Mouse (Mus musculus): ENCODE results near the gene Gm45716. TPM values are rescaled to one million over a fixed set of nuclear protein-coding genes. Genes with fewer than 3 reads are reported as not detected.

The Gm45716 gene
- polyA plus RNA-seq, 1 experiment from 2014 or later, result 8.6 TPM

- WGBS, result 26% methylated on average over 2 of the region's 2 CpGs
- no peak for ATAC-seq (ENCODE audit: borderline replicate concordance, extremely low read depth, low FRiP score, low TSS enrichment)
- no peaks in the 10 kb centered on the region for H3K36me3 ChIP-seq
Observed at GRCm38 (mm10) chr11:90238657-90239056, 51.2 kb downstream of the Gm45716 start.

GRCm38 (mm10) chr11:90240652-90241330, 53.3 kb downstream of the Gm45716 start:
- no peaks in the 10 kb centered on the region for H3K4me1 ChIP-seq
- no peaks in the 10 kb centered on the region for H3K27me3 ChIP-seq
- no peak overlapping the region for H3K9ac ChIP-seq
- no peak for ATAC-seq (ENCODE audit: borderline replicate concordance, extremely low read depth, low FRiP score, low TSS enrichment)
- no peak overlapping the region for H3K4me3 ChIP-seq
- H3K4me2 ChIP-seq, result no peak overlapping the region
- H3K36me3 ChIP-seq, result no peaks in the 10 kb centered on the region
- H3K27ac ChIP-seq, result no peak overlapping the region
- H3K9me3 ChIP-seq, result no peaks in the 10 kb centered on the region
- 23% methylated on average over 6 of the region's 6 CpGs for WGBS

More at GRCm38 (mm10) chr11:90238657-90239056, 51.2 kb downstream of the Gm45716 start:
- Histone ChIP-seq H3K9me3 (no peaks in the 10 kb centered on the region), H3K27ac (no peak overlapping the region), H3K4me3 (no peak overlapping the region), H3K27me3 (no peaks in the 10 kb centered on the region), H3K4me2 (no peak overlapping the region), H3K4me1 (no peaks in the 10 kb centered on the region), H3K9ac (no peak overlapping the region)

- ATAC-seq (ENCODE audit: borderline replicate concordance, extremely low read depth, low FRiP score, low TSS enrichment), result no peak
- Histone ChIP-seq H3K27me3 (no peaks in the 10 kb centered on the region), H3K4me1 (no peaks in the 10 kb centered on the region), H3K36me3 (no peaks in the 10 kb centered on the region), H3K9me3 (no peaks in the 10 kb centered on the region), H3K9ac (no peak overlapping the region), H3K4me2 (no peak overlapping the region), H3K4me3 (no peak overlapping the region), H3K27ac (no peak overlapping the region)
- WGBS, result 81% methylated on average over 2 of the region's 2 CpGs
Observed at GRCm38 (mm10) chr11:90241874-90242273, 54.4 kb downstream of the Gm45716 start.

DNA sequence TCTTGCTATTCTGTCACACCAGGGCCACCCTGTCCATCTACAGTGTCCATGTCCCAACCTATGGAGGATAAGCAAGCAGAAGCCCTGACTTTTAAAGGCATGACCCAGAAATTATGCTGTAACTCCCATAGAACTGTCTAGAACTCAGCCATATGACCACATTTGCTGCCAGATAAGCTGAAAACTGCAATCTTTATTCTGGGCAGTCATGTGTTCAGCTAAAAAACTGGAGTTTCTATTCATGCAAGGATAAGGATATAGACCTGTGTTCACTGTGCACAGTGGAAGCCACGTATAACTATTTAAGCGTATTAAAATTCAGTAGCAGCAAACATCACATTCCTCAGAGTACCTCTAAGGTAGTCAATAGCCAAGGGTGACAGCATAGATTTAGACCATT, 55.8 kb downstream of the Gm45716 start:
- H3K36me3 ChIP-seq, result no peaks in the 10 kb centered on the region
- H3K9me3 ChIP-seq, result no peaks in the 10 kb centered on the region
- H3K4me3 ChIP-seq, result no peak overlapping the region
- WGBS, result 92% methylated on average over 2 of the region's 2 CpGs
- H3K27me3 ChIP-seq, result no peaks in the 10 kb centered on the region
- no peak for ATAC-seq (ENCODE audit: borderline replicate concordance, extremely low read depth, low FRiP score, low TSS enrichment)
- H3K9ac ChIP-seq, result no peak overlapping the region
- peaks cover under 1% of the 10 kb centered on the region; the same call in 1 of the 2 replicates for H3K4me1 ChIP-seq
- no peak overlapping the region for H3K4me2 ChIP-seq
- H3K27ac ChIP-seq, result no peak overlapping the region

GRCm38 (mm10) chr11:90245630-90246029, 58.1 kb downstream of the Gm45716 start:
- peaks cover 7% of the 10 kb centered on the region; the same call in 1 of the 2 replicates for H3K4me1 ChIP-seq
- no peak overlapping the region for H3K4me2 ChIP-seq
- H3K27ac ChIP-seq, result no peak overlapping the region
- no peak for ATAC-seq (ENCODE audit: borderline replicate concordance, extremely low read depth, low FRiP score, low TSS enrichment)
- H3K4me3 ChIP-seq, result no peak overlapping the region
- no peak overlapping the region for H3K9ac ChIP-seq
- 65% methylated on average over 6 of the region's 6 CpGs for WGBS
- H3K9me3 ChIP-seq, result no peaks in the 10 kb centered on the region
- H3K27me3 ChIP-seq, result no peaks in the 10 kb centered on the region
- no peaks in the 10 kb centered on the region for H3K36me3 ChIP-seq

- H3K4me2 ChIP-seq, result no peak overlapping the region
- H3K27me3 ChIP-seq, result no peaks in the 10 kb centered on the region
- H3K9ac ChIP-seq, result no peak overlapping the region
- no peaks in the 10 kb centered on the region for H3K36me3 ChIP-seq
- no peaks in the 10 kb centered on the region for H3K9me3 ChIP-seq
- peaks cover 17% of the 10 kb centered on the region for H3K4me1 ChIP-seq
- H3K27ac ChIP-seq, result no peak overlapping the region
- ATAC-seq (ENCODE audit: borderline replicate concordance, extremely low read depth, low FRiP score, low TSS enrichment), result no peak
- WGBS, result 66% methylated on average over 4 of the region's 4 CpGs
- no peak overlapping the region for H3K4me3 ChIP-seq
Observed at GRCm38 (mm10) chr11:90246676-90247075, 59.2 kb downstream of the Gm45716 start.

- Histone ChIP-seq H3K4me3 (no peak overlapping the region), H3K27me3 (no peaks in the 10 kb centered on the region), H3K9ac (no peak overlapping the region), H3K4me1 (peaks cover 28% of the 10 kb centered on the region), H3K36me3 (no peaks in the 10 kb centered on the region), H3K9me3 (no peaks in the 10 kb centered on the region), H3K4me2 (no peak overlapping the region), H3K27ac (no peak overlapping the region)
- no peak for ATAC-seq (ENCODE audit: borderline replicate concordance, extremely low read depth, low FRiP score, low TSS enrichment)
- WGBS, result 56% methylated on average over 4 of the region's 4 CpGs
Observed at GRCm38 (mm10) chr11:90247793-90248192, 60.3 kb downstream of the Gm45716 start.

GRCm38 (mm10) chr11:90249025-90249650, 61.7 kb downstream of the Gm45716 start, which contains the start of gene Mmd:
Gene Mmd (plus strand): TSS chr11:90249456.
- H3K9ac ChIP-seq, result peak within 1 kb of the TSS; percentile 93

DNA sequence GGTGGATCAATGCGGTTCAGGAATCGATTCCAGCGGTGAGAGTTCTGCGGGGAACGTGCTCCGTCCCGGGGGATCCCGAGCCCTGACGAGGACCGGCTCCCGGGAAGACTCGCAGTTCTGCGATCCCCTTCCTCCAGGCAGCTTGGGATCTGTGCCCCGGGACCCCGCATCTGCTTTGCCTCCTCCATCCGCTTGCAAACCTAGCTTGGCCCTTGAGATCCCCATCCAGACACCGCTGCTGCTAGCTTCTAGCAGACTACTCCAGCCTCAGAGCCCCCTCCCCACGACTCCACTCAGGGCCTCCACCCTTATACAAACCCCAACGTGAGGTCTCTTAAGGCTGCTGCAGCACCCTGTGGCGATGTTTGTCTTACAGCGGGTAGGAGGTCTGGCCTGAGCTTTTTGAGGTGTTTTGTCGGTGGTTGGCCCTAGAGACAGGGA, 62.2 kb downstream of the Gm45716 start:
- WGBS, result 0% methylated on average over 22 of the region's 22 CpGs
- peak overlapping the region; percentile 64 for H3K4me2 ChIP-seq
- H3K9ac ChIP-seq, result peak overlapping the region; percentile 93
- no peaks in the 10 kb centered on the region for H3K9me3 ChIP-seq
- H3K4me3 ChIP-seq, result peak overlapping the region; percentile 92
- H3K36me3 ChIP-seq, result no peaks in the 10 kb centered on the region
- peaks cover 33% of the 10 kb centered on the region for H3K4me1 ChIP-seq
- no peaks in the 10 kb centered on the region for H3K27me3 ChIP-seq
- no peak for ATAC-seq (ENCODE audit: borderline replicate concordance, extremely low read depth, low FRiP score, low TSS enrichment)
- H3K27ac ChIP-seq, result peak overlapping the region; percentile 83

More at GRCm38 (mm10) chr11:90249025-90249650, 61.7 kb downstream of the Gm45716 start, which contains the start of gene Mmd:
- no peaks in the 10 kb centered on the region for H3K27me3 ChIP-seq
- H3K27ac ChIP-seq, result peak within 1 kb of the TSS; percentile 83
- peak within 1 kb of the TSS; percentile 64 for H3K4me2 ChIP-seq
- peak within 1 kb of the TSS; percentile 92 for H3K4me3 ChIP-seq
- no peaks in the 10 kb centered on the region for H3K36me3 ChIP-seq
- H3K4me1 ChIP-seq, result peaks cover 33% of the 10 kb centered on the region
- peak; percentile 99 for ATAC-seq (ENCODE audit: borderline replicate concordance, extremely low read depth, low FRiP score, low TSS enrichment)
- no peaks in the 10 kb centered on the region for H3K9me3 ChIP-seq
- under 1% methylated on average over 42 of the region's 51 CpGs for WGBS

- peak overlapping the region; percentile 93 for H3K9ac ChIP-seq
- H3K36me3 ChIP-seq, result no peaks in the 10 kb centered on the region
- H3K27me3 ChIP-seq, result no peaks in the 10 kb centered on the region
- H3K4me1 ChIP-seq, result peaks cover 33% of the 10 kb centered on the region
- peak overlapping the region; percentile 64 for H3K4me2 ChIP-seq
- ATAC-seq (ENCODE audit: borderline replicate concordance, extremely low read depth, low FRiP score, low TSS enrichment), result no peak
- H3K4me3 ChIP-seq, result peak overlapping the region; percentile 92
- peak overlapping the region; percentile 83; the same call in 1 of the 2 replicates for H3K27ac ChIP-seq
- 1% methylated on average over 9 of the region's 9 CpGs for WGBS
- no peaks in the 10 kb centered on the region for H3K9me3 ChIP-seq
Observed at GRCm38 (mm10) chr11:90250189-90250588, 62.7 kb downstream of the Gm45716 start.

- H3K27me3 ChIP-seq, result no peaks in the 10 kb centered on the region
- peaks cover 37% of the 10 kb centered on the region for H3K4me1 ChIP-seq
- 35% methylated on average over 7 of the region's 7 CpGs for WGBS
- H3K9ac ChIP-seq, result peak overlapping the region; percentile 93; the same call in 1 of the 2 replicates
- no peak for ATAC-seq (ENCODE audit: borderline replicate concordance, extremely low read depth, low FRiP score, low TSS enrichment)
- H3K4me3 ChIP-seq, result peak overlapping the region; percentile 92
- H3K36me3 ChIP-seq, result no peaks in the 10 kb centered on the region
- no peaks in the 10 kb centered on the region for H3K9me3 ChIP-seq
- no peak overlapping the region for H3K27ac ChIP-seq
- peak overlapping the region; percentile 64 for H3K4me2 ChIP-seq
Observed at GRCm38 (mm10) chr11:90250730-90251129, 63.2 kb downstream of the Gm45716 start.

DNA sequence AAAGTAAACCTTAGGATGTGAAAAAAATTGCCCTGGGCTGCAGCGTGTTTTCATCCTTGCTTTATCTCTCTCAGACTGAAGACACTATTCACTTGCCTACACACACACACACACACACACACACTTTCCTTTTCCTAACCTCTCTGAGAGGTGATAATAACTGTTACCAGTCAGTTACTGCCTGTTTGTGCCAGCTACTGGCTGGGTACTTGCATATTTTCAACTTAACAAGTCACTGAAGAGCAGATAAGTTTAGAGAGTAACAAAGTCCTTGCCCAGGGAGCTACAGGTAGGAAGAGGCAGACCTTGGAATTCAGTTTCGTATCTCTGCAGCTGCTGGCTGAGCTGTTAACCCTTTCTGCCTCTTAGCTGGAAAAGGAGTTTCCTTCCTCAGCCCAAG, 64.4 kb downstream of the Gm45716 start:
- WGBS, result 14% methylated on average over 2 of the region's 2 CpGs
- no peak overlapping the region for H3K27ac ChIP-seq
- H3K36me3 ChIP-seq, result no peaks in the 10 kb centered on the region
- no peak overlapping the region for H3K4me3 ChIP-seq
- peaks cover 48% of the 10 kb centered on the region for H3K4me1 ChIP-seq
- no peaks in the 10 kb centered on the region for H3K9me3 ChIP-seq
- H3K27me3 ChIP-seq, result no peaks in the 10 kb centered on the region
- peak overlapping the region; percentile 16; the same call in 1 of the 2 replicates for H3K4me2 ChIP-seq
- H3K9ac ChIP-seq, result no peak overlapping the region
- ATAC-seq (ENCODE audit: borderline replicate concordance, extremely low read depth, low FRiP score, low TSS enrichment), result no peak

All from lung, embryonic 15.5 days (tissue).